16 mouse cellular contexts compared by ENCODE assay signal in the genomic region with DNA sequence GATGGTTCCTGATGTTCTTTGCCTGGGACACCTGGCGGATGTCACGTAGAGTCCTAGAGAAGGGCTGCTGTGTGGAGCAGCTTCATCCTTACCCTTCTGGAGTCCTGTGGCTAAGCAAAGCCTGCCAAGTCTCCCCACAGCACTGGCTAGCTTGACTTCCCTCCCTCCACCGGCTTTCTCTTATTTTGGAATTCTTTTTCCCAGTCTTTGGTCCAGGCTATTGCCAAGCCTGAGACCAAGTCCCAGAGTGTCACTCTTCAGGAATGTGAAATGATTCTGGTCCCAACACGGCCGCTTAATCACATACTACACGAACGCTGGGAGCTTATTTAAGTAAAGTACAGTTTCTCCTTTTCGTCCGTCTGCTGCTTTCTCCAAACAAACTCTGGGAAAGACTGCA.
DNase-seq lines count a peak whose midpoint lies in the region; ATAC-seq and TF ChIP-seq lines count a peak whose summit lies in the region.
"Had no signal": no experiment of that assay in that cellular context is flagged by ENCODE, and none has a peak within 500 bp of the region (broad histone marks: within the 10 kb centered on the region; RNA-seq: fewer than 3 reads in every experiment).

No protein-coding gene starts in this region.

- H3K27ac ChIP-seq in heart, embryonic 12.5 days (ENCODE audit: poor library complexity, severe bottlenecking) = no peak overlapping the region
- no peak overlapping the region for H3K27ac ChIP-seq in heart, embryonic 10.5 days
- H3K27ac ChIP-seq in kidney, adult 2 months (ENCODE audit: insufficient read depth, low read depth, low read length) = no peak overlapping the region
- H3K27ac ChIP-seq: forebrain, embryonic 10.5 days; left cerebral cortex, adult 2 months; limb, embryonic 13.5 days had no signal

- peak; percentile 97 for DNase-seq in heart, adult 11 months
- DNase-seq in Muller cell, postnatal 12 days (ENCODE audit: inconsistent ontology term) = peak; percentile 60
- DNase-seq in heart, embryonic 10.5 days (ENCODE audit: low spot score) = peak; percentile 20
- peak; percentile 26 for DNase-seq in heart, postnatal 4 days
- no peak for DNase-seq in B cell, adult 2 months
- DNase-seq in kidney, adult 2 months = no peak
- DNase-seq: adrenal gland, adult 2 months; cerebellum, adult 11-12 months; cerebellum, postnatal 36 days; thymus, postnatal 25 days had no signal

- WGBS in heart, embryonic 12.5 days = 78% methylated on average over 9 of the region's 9 CpGs
- 84% methylated on average over 9 of the region's 9 CpGs for WGBS in heart, embryonic 10.5 days
- WGBS in kidney, adult 2 months = 81% methylated on average over 9 of the region's 9 CpGs

- H3K4me3 ChIP-seq in heart, embryonic 12.5 days = no peak overlapping the region
- H3K4me3 ChIP-seq in heart, embryonic 10.5 days = no peak overlapping the region
- H3K4me3 ChIP-seq in kidney, adult 2 months (ENCODE audit: insufficient read depth, low read depth, low read length) = no peak overlapping the region
- H3K4me3 ChIP-seq: forebrain, embryonic 10.5 days; left cerebral cortex, adult 2 months; limb, embryonic 13.5 days; megakaryocyte, embryonic 14.5 days had no signal

- H3K9ac ChIP-seq in heart, embryonic 12.5 days = no peak overlapping the region
- H3K9ac ChIP-seq: limb, embryonic 13.5 days had no signal

- TF ChIP-seq CTCF in kidney, adult 2 months (conservative IDR thresholded peaks at IDR 0.05; ENCODE audit: insufficient read depth, insufficient read length, low read depth, low read length) = no peak

- H3K9me3 ChIP-seq in heart, embryonic 12.5 days (replicated peaks) = no peaks in the 10 kb centered on the region
- no peaks in the 10 kb centered on the region for H3K9me3 ChIP-seq in heart, embryonic 10.5 days
- H3K9me3 ChIP-seq: forebrain, embryonic 10.5 days; limb, embryonic 13.5 days had no signal

- no peaks in the 10 kb centered on the region for H3K4me1 ChIP-seq in heart, embryonic 12.5 days (replicated peaks)
- no peaks in the 10 kb centered on the region for H3K4me1 ChIP-seq in heart, embryonic 10.5 days
- H3K4me1 ChIP-seq in kidney, adult 2 months (ENCODE audit: control insufficient read depth, insufficient read depth, low read length) = no peaks in the 10 kb centered on the region
- H3K4me1 ChIP-seq: forebrain, embryonic 10.5 days; limb, embryonic 13.5 days; megakaryocyte, embryonic 14.5 days had no signal

- TF ChIP-seq POLR2A in kidney, adult 2 months (IDR thresholded peaks at IDR 0.05; ENCODE audit: low read depth, low read length) = no peak

- H3K36me3 ChIP-seq in heart, embryonic 12.5 days = no peaks in the 10 kb centered on the region
- no peaks in the 10 kb centered on the region for H3K36me3 ChIP-seq in heart, embryonic 10.5 days
- no peaks in the 10 kb centered on the region for H3K36me3 ChIP-seq in kidney, adult 2 months (ENCODE audit: control insufficient read depth, insufficient read depth, low read length)
- H3K36me3 ChIP-seq: forebrain, embryonic 10.5 days; limb, embryonic 13.5 days had no signal

- no peak overlapping the region for H3K4me2 ChIP-seq in heart, embryonic 12.5 days
- H3K4me2 ChIP-seq: limb, embryonic 13.5 days had no signal

- 0 out of 2 replicates have a peak, but pooled peaks cover 2% of the 10 kb centered on the region for H3K27me3 ChIP-seq in heart, embryonic 12.5 days (replicated peaks)
- H3K27me3 ChIP-seq in heart, embryonic 10.5 days (ENCODE audit: insufficient read depth, poor library complexity, severe bottlenecking) = 0 out of 2 replicates have a peak, but pooled peaks cover 2% of the 10 kb centered on the region
- no peaks in the 10 kb centered on the region for H3K27me3 ChIP-seq in kidney, adult 2 months (replicated peaks; ENCODE audit: control insufficient read depth, insufficient read depth, low read length)
- H3K27me3 ChIP-seq: limb, embryonic 13.5 days; megakaryocyte, embryonic 14.5 days had no signal

- no peak for ATAC-seq in heart, embryonic 12.5 days (ENCODE audit: insufficient number of reproducible peaks, low FRiP score)
- no peak for ATAC-seq in activated CD4-positive, CD25-positive, alpha-beta regulatory T cell, adult 4 months

Comparison
In these comparisons a context has a peak if more than half of its experiments do, and no peak if none do; other contexts are left out.
1. DNase-seq: peak in heart, adult 11 months (single experiment), Muller cell, postnatal 12 days (single experiment), heart, embryonic 10.5 days (single experiment) and heart, postnatal 4 days (single experiment); none in B cell, adult 2 months (0 of 2) and kidney, adult 2 months (single experiment).